Mouse (Mus musculus): ENCODE results near the gene Gm5460.

Gm5460 gene

DNA sequence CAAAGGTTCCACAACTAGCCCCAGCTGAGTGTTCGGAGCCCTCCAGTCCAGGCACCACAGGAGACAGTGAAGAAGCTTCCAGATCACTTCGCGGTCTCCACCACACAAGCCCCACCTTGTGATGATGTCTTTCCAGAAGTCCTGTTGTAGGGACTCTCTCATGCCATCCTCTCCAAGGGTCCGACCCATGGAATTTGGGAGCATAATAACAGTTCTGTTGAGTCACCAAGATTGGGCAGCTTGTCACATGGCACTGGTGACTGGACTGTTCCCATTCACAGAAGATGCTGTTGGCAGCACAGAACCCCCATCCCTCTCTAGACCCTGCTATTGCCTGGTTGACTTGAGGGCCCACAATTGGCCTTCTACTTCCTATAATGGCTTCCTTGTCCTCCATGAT lies at the start of gene Gm5460:
Gm5460 (plus strand) TSS at position 378 of the 400 bp plus-strand sequence.
- DNase-seq (ENCODE audit: low read depth): no peak

DNA sequence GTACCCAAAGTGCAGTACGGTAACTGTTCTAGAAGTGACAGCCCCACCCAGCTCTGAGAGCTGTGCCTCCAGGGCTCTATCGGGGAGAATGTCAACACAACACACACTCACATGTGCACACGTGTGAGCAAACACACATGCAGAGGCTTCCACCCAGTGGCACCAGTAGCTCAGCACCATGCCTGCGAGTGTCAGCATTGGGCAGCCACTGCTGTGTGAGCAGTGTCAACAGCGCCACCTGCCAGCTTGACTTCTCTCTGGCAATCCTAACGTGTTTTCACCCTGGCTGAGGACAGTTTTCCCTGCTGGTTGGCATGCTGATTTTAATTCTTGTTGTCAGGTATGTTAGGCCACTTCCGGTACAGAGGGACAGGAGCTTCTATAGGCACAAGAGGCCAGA lies 43.9 kb upstream of the Gm5460 start:
- no peak for DNase-seq (ENCODE audit: low read depth)

DNA sequence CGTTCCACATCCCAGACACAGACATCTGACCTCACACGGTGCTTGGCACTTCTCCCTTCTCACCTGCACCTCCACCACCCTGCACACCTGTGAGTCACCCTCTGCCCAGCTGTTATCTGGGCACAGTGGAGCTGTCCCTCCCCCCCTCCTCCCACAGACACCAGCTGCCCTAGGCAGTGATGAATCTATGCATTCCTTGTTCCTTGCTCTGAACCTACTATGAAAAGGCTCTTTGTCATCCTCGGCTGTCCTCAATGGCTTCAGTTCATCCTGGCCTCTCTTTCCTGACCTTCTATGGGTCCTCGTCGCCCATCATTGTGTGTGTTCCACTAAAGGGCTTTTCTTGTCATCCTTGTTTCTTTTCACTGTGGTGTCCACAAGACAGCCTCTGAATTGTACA lies 41.8 kb upstream of the Gm5460 start:
- no peak for DNase-seq (ENCODE audit: low read depth)

DNA sequence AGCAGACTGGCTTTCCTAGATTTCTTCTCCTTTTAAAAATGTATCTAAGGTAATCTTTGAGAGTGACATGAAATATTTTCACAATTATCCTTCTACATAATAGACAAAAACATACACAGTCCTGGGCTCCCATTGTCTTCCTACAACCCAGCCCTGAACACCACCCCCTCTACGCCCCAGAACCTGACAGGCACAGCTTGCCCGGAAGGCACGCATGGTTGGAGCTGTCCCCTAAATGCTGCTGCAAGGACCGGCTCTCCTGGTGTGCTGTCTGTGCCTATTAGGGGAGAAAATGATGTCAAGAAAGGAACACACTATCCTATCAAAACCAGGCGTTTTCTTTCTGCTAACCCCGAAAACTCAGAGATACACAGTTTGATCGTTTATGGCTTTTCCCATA lies 38.8 kb upstream of the Gm5460 start:
- DNase-seq (ENCODE audit: low read depth): no peak

DNA sequence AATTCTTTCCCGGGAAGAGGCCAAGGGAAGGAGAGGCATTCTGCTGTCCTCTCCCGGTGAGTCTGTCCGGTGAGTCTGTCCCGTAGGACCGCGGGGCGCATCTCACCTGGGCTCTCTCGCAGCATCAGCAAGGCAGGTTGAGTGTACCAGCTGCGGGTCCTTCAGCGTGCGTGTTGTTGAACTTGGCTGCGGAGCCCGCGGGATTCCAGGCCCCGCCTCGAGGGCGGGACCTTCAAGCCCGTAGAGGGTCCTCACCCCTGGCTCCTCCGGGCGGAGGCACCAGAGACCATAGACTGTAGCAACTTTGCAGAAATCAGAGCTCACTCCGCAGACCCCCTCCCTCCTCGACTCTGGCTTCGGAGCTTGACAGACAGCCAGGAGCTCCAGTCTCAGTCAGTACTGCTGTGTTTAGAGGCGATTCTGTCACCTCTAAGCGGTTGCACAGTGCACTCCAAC lies 37.9 kb upstream of the Gm5460 start, which contains the start of gene Zfp488:
Zfp488 (minus strand) TSS at position 161 of the 456 bp plus-strand sequence.
- DNase-seq (ENCODE audit: low read depth): no peak

DNA sequence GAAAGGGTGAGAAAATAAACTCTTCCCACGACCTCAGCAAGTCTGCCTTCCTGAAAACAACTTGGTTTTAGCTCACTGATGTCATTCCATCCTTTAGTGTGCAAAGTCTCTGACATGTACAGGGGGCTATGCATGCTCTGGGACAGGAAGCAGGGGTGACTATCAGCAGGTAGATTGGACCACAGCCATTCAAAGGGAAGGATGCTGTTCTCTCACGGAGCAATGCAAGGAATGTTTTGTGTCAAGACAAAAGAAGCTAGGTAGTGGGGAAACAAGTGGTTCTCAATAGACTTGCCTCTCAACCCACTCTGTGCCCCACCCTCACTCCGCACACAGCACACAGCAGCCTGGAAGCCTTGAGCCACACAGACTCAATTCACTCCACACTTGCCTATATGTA lies 27.4 kb upstream of the Gm5460 start:
- no peak for DNase-seq (ENCODE audit: low read depth)

DNA sequence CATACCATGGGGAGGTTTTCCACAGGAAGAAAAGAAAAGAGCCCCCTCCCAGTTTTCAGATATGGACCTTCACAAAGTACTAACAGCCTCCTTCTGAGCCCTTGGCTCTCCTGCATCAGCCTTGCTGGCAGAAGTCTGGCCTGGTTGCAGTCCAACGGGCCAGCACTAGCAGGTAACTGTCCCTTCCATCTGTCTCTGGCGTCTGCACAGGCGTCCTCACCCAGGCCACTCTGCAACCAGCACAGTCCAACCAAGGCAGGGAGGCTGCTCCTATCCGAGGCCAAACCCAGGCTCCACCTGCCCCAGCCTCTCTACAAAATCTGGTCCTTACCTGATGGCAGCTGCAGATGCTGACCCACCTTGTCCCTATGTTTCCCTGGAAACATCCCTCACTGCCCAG lies 24.6 kb upstream of the Gm5460 start:
- DNase-seq (ENCODE audit: low read depth): no peak

DNA sequence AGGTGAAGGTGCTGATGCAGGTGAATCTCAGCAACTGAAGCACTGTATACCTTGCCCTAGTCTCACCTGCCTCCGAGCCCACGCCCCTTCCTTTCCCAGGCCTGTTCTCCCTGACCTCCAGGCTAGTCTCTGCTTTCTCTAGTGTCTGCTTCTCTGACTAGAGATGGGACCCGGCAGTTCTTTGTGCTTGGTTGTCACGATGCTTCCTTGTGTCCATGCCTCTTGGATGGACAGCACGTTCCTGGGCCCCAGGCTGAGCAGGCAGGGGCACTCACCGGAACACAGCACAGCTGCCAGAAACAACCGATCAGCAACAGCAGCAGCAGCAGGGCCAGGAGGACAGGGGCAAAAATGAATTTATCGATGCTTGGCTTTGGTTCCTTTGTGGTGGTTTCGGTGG lies 23.5 kb upstream of the Gm5460 start:
- no peak for DNase-seq (ENCODE audit: low read depth)

DNA sequence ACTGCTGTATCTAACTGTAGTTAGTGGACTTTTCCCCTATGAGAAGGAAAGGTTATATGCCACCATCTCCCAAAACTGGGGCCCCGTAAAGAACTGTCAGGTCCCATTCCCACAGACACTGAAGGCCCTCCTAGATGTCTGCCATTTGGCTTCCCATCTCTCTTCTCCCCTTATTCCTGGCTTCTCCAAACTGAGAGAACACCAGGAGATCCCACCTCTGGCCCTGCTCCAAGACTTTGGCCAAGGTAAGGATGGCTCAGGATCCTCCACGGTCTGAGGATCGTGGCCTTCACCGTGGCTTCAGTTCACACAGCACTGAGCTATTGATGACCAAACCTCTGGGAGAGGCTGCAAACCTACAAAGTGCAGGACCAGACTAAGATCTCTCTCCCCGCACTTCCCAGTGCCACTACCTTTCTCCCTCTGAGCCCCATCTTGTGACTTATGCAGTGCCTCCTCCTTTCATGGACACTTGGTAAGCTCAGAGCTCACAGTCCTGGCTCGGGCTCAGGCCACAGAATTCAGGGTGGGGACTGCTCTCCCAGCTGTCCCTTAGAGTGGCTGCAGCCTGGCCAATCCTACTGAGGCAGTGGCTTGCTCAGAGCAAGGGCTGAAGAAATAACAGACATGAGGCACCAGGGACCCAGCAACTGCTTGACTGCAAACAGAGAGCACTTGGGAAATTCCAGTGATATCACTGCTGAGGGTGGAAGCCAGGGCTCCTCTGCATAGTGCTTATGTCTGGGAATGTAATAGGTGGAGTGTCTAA lies 22.9 kb upstream of the Gm5460 start:
- no peak for DNase-seq (ENCODE audit: low read depth)

DNA sequence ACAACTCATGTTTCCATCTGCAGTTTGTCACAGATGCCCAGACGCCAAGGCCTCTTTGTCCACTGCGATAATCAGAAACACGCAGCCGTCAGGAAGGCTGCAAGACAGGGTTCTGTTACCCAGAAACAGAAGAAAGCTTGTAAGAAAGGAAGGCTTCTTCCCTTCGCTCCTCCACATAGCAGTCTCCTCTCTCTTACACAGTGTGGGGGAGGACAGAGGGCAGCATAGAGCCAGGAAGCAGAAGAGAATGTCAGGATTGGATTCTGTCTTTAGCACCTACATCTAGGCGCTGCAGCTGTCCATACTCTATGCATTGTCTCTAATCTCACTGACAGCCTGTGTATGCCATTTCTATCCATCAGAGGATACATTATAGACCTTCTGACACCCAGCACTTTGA lies 19.1 kb upstream of the Gm5460 start:
- no peak for DNase-seq (ENCODE audit: low read depth)

DNA sequence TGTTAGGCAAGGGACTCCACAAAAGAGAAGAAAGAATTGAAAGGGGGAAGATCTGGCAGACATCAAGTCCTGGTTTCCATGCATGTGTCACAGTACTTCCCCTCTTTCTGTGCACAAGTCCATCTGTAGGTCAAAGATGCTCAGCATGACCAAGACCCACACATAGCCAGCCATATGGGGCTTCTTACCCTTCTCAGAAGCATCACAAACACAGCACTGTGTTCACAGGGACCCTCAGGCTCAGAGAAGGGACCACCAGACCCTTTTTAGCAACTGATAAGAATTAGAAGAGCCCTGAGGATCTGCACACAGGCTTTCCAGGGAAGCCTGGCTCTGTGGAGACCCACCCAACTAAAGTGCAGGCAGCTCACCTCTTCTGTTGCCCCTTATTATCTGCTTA lies 16.5 kb upstream of the Gm5460 start:
- no peak for DNase-seq (ENCODE audit: low read depth)

DNA sequence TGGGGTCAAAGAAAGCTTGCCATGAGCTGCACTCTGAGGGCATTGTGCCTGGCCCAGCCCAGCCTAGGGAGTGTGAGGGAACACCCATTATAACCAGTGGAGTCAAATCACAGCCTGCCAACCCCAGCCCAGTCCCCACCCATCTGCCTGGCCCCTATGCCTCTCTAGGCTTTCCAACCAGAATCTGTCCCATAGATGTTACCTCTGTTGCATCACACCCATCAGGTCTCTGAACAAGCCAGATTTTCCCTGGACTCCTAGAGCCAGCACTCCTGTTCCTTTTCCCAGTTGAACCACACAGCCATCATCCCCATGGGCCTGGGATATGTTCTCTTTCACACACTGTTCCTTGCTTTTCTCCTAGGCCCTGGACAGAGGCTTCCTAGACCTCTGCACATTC lies 15.1 kb upstream of the Gm5460 start:
- no peak for DNase-seq (ENCODE audit: low read depth)

DNA sequence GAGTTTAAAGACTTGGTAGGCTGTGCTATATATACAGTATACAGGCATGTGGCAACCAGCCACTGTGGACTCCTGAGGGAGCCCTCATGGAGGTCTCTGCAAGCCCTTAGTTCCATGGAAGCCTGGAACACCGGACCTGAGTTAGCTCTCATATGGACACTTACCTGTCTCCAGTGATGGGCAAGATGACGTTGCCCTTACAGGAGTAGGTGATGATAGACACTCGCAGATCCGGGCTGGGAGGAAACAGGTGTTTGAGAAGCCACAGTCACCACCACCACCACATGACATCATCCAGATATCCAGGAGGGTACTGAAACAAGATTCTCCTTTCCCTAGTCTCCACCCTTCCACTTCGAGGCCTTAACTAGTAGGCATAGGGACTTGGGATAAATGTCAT lies 14.2 kb upstream of the Gm5460 start:
- no peak for DNase-seq (ENCODE audit: low read depth)

DNA sequence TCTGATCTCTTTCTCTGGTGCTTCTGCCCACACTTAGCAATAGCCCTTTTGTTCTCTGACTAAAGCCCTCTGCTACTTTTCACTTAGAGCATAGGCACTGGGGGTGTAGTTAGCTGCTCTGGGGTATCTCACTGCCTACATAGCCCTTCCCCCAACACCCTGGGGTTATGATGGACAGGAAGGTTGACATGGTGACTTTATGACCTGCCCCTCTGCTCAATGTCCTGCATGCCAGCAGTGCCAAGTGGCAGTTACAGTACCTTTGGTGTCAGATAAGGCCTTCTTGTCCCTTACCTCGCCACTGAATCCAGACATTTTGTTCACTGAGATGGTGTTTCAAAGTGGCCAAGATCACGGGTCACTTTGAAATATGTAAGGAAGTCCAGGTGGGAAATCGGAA lies 1.5 kb upstream of the Gm5460 start, which contains the start of gene Gm30083:
Gm30083 (minus strand) TSS at position 120 of the 400 bp plus-strand sequence.
- DNase-seq (ENCODE audit: low read depth): no peak

DNA sequence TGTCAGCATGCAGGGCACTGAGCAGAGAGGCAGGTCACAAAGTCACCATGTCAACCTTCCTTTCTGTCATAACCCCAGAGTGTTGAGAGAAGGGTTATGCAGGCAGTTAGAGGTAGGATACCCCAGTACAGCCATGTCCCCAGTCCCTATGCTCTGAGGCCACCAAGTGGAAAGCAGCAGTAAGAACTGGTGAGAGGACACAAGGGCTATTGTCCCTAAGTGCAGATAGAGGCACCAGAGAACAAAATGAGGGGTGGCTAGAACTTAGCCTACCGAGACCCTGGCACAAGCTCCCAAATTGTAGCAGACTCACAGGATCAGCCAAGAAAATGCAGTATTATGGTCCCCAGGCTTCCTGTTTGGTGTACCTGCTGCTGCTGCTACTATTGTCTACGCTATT lies 380 bp downstream of the Gm5460 start:
- DNase-seq (ENCODE audit: low read depth): no peak

DNA sequence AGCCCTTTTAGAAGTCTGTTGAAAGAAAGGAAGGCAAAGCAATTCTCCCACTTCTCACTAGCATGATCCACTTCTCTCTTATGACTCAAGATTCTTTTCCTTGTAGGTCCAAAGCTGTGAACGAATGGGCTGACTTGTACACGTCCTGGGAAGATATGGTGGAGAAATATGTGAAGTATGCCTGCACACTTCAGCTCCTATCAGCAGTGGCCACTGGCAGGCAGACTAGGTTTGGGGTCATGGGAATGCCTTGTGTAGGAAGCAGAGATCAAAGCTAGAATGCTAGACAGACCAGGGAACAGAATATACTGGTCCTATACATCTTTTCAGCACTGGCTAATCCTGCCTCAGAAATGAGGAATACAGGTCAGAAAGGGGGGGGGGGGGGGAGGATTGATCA lies 10.2 kb downstream of the Gm5460 start:
- no peak for DNase-seq (ENCODE audit: low read depth)

DNA sequence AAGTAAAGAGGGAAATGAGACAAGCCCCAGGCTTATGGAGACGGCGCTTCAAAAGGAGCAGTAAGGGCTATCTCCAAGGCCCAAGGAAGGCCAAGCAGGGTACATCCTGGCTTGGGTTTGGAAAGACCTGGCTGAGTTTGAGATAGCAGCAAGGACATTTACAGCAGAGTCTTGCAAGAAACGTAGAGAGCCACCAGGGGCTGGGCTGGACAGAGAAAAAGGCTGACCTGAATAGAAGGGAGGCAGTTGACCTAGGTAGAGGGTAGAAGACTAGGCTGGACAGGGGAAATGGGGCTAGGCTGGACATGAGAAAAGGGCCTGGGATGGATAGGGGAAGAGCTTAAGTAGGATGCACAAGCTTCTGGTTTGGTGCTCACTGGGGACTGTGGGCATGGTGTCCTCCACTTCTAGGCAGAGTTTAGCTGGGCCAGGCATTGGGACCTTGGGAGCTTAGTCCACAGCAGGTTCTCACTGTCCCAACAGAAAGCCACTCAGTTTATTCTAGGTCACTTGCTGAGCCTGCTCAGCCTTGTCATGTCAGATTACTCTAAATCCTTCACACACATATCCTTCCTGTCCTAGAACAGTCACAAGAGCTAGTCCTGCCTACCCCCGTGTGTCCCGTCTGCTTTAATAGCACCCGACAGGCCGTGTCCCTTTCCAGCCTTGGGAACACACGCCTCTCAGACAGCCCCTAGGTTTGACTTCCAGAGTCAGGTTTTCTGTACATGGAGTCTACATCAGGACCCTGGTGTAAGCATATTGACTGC lies 17.5 kb downstream of the Gm5460 start:
- DNase-seq (ENCODE audit: low read depth): no peak

DNA sequence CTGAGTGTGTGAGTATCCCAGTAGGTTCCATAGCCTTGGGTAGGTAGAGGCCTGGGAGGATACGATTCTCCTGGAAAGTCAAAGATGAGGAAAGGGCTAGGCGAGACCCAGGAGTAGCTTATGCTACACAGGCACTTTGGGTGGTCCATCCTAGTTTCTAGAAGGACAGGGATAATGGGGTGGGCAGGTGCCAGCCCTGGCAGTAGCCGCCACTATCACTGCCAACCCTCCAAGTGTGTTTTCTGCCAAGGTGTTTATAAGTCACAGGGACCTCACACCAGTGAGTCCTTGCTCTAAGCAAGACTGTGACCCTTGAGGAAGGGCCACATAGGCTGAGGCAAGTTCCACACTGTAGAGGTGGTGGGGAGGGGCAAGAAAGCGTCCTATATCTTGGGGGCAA lies 24.7 kb downstream of the Gm5460 start:
- no peak for DNase-seq (ENCODE audit: low read depth)

DNA sequence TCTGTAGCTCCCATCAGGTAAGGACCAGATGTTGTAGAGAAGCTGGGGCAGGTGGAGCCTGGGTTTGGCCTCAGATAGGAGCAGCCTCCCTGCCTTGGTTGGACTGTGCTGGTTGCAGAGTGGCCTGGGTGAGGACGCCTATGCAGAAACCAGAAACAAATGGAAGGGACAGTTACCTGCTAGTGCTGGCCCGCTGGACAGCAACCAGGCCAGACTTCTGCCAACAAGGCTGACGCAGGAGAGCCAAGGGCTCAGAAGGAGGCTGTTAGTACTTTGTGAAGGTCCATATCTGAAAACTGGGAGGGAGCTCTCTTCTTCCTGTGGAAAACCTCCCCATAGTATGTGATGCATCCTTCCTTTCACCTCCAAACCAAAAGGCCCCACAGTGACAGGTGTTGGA lies 26.8 kb downstream of the Gm5460 start:
- no peak for DNase-seq (ENCODE audit: low read depth)

DNA sequence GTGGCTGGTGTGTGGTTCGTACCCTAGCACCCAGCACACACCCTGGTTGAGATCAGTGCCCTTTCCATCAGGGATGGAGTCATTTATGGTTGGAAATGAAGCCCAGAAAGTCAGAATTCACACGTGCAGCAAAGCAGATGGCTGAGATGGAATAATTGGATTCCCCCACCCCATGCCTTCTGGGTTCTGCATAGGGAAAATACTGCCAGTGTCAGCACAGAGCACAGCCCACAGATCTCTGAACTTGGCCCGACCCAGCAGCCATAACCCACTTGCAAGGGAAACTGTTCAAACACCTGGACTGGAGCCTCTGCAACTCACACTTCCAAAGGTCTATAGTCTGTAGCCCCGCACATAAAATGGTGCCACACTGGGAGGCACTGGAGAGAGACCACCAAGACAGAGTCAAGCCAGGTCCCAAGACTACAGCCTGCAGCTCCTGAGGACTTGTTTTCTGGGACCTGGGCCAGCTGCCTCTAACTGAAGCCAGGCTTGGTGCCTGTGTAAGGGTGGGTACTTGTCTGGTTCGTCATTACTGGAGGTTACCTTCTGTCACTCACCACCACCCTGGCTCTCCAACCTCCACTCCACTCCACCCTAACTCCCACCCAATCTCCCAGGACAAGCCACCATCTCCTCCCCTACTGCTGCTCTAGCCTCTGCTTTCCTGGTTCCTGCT lies 33.7 kb downstream of the Gm5460 start:
- DNase-seq (ENCODE audit: low read depth): no peak

DNA sequence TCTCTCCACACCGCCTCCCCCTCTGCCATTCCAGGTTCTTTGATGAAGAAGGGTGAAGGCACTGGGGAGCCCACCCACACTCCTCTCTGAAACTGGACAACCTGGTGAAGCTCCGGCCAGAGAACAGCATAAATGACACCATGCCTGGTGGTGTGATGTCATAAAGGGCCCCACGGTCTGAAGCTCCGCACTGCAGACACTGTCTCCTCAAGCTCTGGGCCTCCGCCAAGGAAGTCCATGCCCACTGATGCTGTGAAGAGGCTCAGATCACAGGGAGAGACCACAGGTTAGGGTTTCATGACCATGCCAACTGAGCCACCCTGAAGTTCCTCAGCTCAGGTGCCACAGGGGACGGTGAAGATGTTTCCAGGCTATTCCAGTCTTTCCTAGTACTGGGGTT lies 36.0 kb downstream of the Gm5460 start, which contains the start of gene Antxrl:
Antxrl (plus strand) TSS at position 192 of the 400 bp plus-strand sequence.
- no peak for DNase-seq (ENCODE audit: low read depth)

DNA sequence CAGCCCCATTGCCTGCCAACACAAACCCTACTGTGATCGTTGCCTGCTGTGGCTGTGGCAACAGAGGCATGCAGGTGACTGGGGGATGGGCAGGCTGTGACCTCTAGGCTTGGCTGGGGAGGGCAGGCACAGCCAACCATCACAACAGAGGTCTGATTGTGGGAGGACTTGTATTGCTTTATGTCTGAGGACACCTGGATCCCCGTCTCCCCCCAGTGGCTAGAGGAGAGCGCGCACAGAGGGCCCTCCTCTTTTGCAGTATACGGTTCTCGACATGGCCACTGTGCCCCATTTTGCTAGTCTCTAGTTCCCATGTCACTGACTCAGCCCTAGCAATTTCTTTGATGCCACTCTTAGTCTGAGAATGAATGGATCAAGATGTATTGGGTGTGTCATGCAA lies 55.1 kb downstream of the Gm5460 start:
- no peak for DNase-seq (ENCODE audit: low read depth)

DNA sequence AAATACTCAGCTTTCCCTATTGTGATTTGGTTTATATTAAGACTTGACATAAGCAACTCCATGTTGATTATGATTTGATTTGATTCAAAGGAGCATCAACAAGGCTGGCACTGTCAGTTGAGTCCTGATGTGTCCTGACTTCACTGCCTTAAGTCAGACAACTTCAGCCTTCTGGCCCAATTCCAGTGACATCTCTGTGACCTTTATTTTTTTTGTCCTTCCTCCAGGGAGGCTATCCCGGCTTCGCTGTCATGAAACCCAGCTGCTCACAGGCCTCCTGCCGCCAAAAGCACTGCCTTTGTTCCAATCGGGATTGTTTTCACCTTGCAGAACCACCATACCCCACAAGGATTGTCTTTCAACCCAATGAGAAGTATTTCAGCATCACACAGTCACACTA lies 58.8 kb downstream of the Gm5460 start:
- no peak for DNase-seq (ENCODE audit: low read depth)
